Mouse (Mus musculus) adrenal gland, adult 2 months (tissue): Measurements from ENCODE around the gene Cnn1. TPM values are rescaled to one million over a fixed set of nuclear protein-coding genes. Genes with fewer than 3 reads are reported as not detected.
"Not testable (repeated sequence)": the region's sequence is repeated elsewhere in the genome, so short reads cannot be mapped to it uniquely, and the experiment has no call there.

Source experiments
- DNase-seq: peaks from one replicate; pipeline ENCODE4 v3.0.0; 2021
- polyA plus RNA-seq: library from polyadenylated mRNA; depleted of rRNA; stranded (reverse); fragments of >200 nt; gene quantifications from 2 replicates; pipeline ENCODE4 v1.2.3, GENCODE M21; 2012
- total RNA-seq, 2 experiments: library from RNA; stranded (reverse); gene quantifications; 2 replicates each; pipeline ENCODE4 v1.2.3; 2021

Cnn1 gene
- total and polyA plus RNA-seq, 3 experiments = 0.58 to 3.8 (median 1.1) TPM

GRCm38 (mm10) chr9:22125246-22126027, 26.4 kb downstream of the Cnn1 start:
- DNase-seq = no peak

GRCm38 (mm10) chr9:22131226-22131981, 32.4 kb downstream of the Cnn1 start:
- DNase-seq = peak; percentile 69

- no peak for DNase-seq
These were observed 33.2 kb downstream of the Cnn1 start for GRCm38 (mm10) chr9:22132220-22132619.

- DNase-seq = no peak
These were observed 35.4 kb downstream of the Cnn1 start for GRCm38 (mm10) chr9:22134246-22134890.

GRCm38 (mm10) chr9:22134988-22135643, 36.1 kb downstream of the Cnn1 start:
- DNase-seq = peak; percentile 36

GRCm38 (mm10) chr9:22135644-22136390, 36.8 kb downstream of the Cnn1 start, which contains the start of gene Acp5:
TSS of gene Acp5 (minus strand) at chr9:22135711.
- no peak for DNase-seq

- peak; percentile 76 for DNase-seq
These were observed 37.9 kb downstream of the Cnn1 start for GRCm38 (mm10) chr9:22136765-22137547.

- DNase-seq = no peak
These were observed 39.5 kb downstream of the Cnn1 start for GRCm38 (mm10) chr9:22138480-22138879.

- no peak for DNase-seq
These were observed 40.7 kb downstream of the Cnn1 start for GRCm38 (mm10) chr9:22139746-22140145.

- DNase-seq = peak; percentile 87
These were observed 44.4 kb downstream of the Cnn1 start for GRCm38 (mm10) chr9:22143108-22144037.

GRCm38 (mm10) chr9:22144304-22144965, 45.4 kb downstream of the Cnn1 start:
- DNase-seq = no peak

GRCm38 (mm10) chr9:22149426-22150248, 50.6 kb downstream of the Cnn1 start:
- no peak for DNase-seq

- not testable (repeated sequence) for DNase-seq
These were observed 51.3 kb downstream of the Cnn1 start for GRCm38 (mm10) chr9:22150249-22150693.

- DNase-seq = no peak
These were observed 51.9 kb downstream of the Cnn1 start for GRCm38 (mm10) chr9:22150946-22151345.

- no peak for DNase-seq
These were observed 54.8 kb downstream of the Cnn1 start for GRCm38 (mm10) chr9:22153810-22154209.

GRCm38 (mm10) chr9:22155614-22156013, 56.6 kb downstream of the Cnn1 start:
- DNase-seq = peak; percentile 56

- peak; percentile 99 for DNase-seq
These were observed 57.7 kb downstream of the Cnn1 start, which contains the start of gene Pigyl for GRCm38 (mm10) chr9:22156497-22157245. TSS of gene Pigyl (plus strand) at chr9:22156846.
